Mouse (Mus musculus) limb, embryonic 14.5 days (tissue): ENCODE data around the gene C8g. TPM values are rescaled to one million over a fixed set of nuclear protein-coding genes. Genes with fewer than 3 reads are reported as not detected.

Experiments used
- ATAC-seq: fragments of 200-750 bp; cut with Nextera tagmentation; 2 replicates; pipeline ENCODE4 v1.8.0; 2017; ENCODE audit warnings: low read depth, moderate number of reproducible peaks, moderate TSS enrichment; ENCODE audit not compliant: low FRiP score
- DNase-seq: peaks from one replicate; pipeline ENCODE4 v3.0.0-alpha.2; 2015; ENCODE audit warnings: low spot score
- H3K27ac ChIP-seq: fragments of 300-500 bp; sonication (generic); replicated peaks from 2 replicates; pipeline ENCODE4 v1.5.1; 2014; ENCODE audit warnings: low read depth, mild to moderate bottlenecking, low read length, moderate library complexity, mixed read lengths
- H3K27me3 ChIP-seq: fragments of 300-500 bp; sonication (generic); 2 replicates; pipeline ENCODE4 v1.6.1; 2014; ENCODE audit warnings: low read length, mixed read lengths; ENCODE audit not compliant: control insufficient read depth, insufficient read depth
- H3K36me3 ChIP-seq: fragments of 300-500 bp; sonication (generic); 2 replicates; pipeline ENCODE4 v1.6.1; 2014; ENCODE audit warnings: mild to moderate bottlenecking, low read length, moderate library complexity, mixed read lengths; ENCODE audit not compliant: control insufficient read depth, insufficient read depth
- H3K4me1 ChIP-seq: fragments of 300-500 bp; sonication (generic); 2 replicates; pipeline ENCODE4 v1.6.1; 2014; ENCODE audit warnings: antibody characterized with exemption, low read length, mixed read lengths; ENCODE audit not compliant: control insufficient read depth, insufficient read depth
- H3K4me2 ChIP-seq: fragments of 300-500 bp; sonication (generic); replicated peaks from 2 replicates; pipeline ENCODE4 v1.6.1; 2014; ENCODE audit warnings: low read depth, mild to moderate bottlenecking, low read length, moderate library complexity; ENCODE audit not compliant: severe bottlenecking
- H3K4me3 ChIP-seq: fragments of 300-500 bp; sonication (generic); replicated peaks from 2 replicates; pipeline ENCODE4 v1.5.1; 2014; ENCODE audit warnings: low read length
- H3K9ac ChIP-seq: fragments of 300-500 bp; sonication (generic); 2 replicates; pipeline ENCODE4 v1.6.1; 2014; ENCODE audit warnings: mild to moderate bottlenecking, low read depth, low read length, moderate library complexity; ENCODE audit not compliant: severe bottlenecking
- H3K9me3 ChIP-seq: fragments of 300-500 bp; sonication (generic); 2 replicates; pipeline ENCODE4 v1.6.1; 2016; ENCODE audit warnings: low read length; ENCODE audit not compliant: control insufficient read depth
- POLR2A ChIP-seq: fragments of 200-500 bp; IDR thresholded peaks from 2 replicates; pipeline ENCODE4 v1.8.0; 2012; ENCODE audit warnings: inconsistent platforms, mild to moderate bottlenecking, moderate library complexity, borderline replicate concordance; ENCODE audit not compliant: insufficient read depth, insufficient read length; ENCODE audit errors: extremely low read depth
- WGBS: fragments of 180-500 bp; shearing (Covaris S2); extraction: QIAGEN DNeasy Blood & Tissue Kit; methylation state at CpG from one replicate; pipeline ENCODE4 v1.1.7; 2014; 5-methylcytosine and 5-hydroxymethylcytosine counted together
- polyA plus RNA-seq, 2 experiments: library from polyadenylated mRNA; depleted of rRNA in 1 of 2; stranded (reverse) in 1 of 2; unstranded in 1 of 2; fragments of >200 nt; fragmentation: Nextera tagmentation in 1 of 2; extraction: Ambion mirVana in 1 of 2; gene quantifications; 2 replicates each; pipeline versions ENCODE4 v1.2.1 to v1.2.3; 2012 to 2014

Gene C8g
- polyA plus RNA-seq, 2 experiments, result 4.2 to 4.4 TPM

- TF ChIP-seq POLR2A, result no peak
- no peaks in the 10 kb centered on the region for H3K27me3 ChIP-seq
- no peak for ATAC-seq
- H3K4me1 ChIP-seq, result no peaks in the 10 kb centered on the region
- H3K9ac ChIP-seq, result no peak overlapping the region
- DNase-seq, result no peak
- H3K4me2 ChIP-seq, result no peak overlapping the region
- H3K4me3 ChIP-seq, result no peak overlapping the region
- 87% methylated on average over 3 of the region's 3 CpGs for WGBS
- no peaks in the 10 kb centered on the region for H3K9me3 ChIP-seq
- peaks cover 79% of the 10 kb centered on the region for H3K36me3 ChIP-seq
- H3K27ac ChIP-seq, result no peak overlapping the region
These were observed 32.8 kb upstream of the C8g start for GRCm38 (mm10) chr2:25534178-25534865.

DNA sequence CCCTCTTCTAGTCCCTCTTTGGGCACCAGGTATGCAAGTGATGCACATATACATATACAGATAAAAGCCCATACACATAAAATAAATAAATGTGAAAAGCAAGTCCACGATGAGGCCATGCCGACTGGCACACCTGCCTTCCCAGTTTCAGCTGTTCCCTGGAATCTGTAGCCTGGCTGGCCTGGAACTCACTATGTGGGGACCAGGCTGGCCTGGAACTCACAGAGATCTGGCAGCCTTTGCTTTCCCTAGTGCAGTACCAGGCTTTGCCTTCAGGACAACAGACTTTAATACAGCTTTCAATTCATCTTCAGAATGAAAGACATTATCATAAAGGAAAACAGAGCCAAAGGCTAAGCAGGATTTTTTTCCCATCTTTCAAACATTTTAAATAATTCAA lies 32.2 kb upstream of the C8g start:
- H3K4me1 ChIP-seq, result no peaks in the 10 kb centered on the region
- no peak overlapping the region for H3K9ac ChIP-seq
- no peaks in the 10 kb centered on the region for H3K27me3 ChIP-seq
- no peaks in the 10 kb centered on the region for H3K9me3 ChIP-seq
- H3K4me2 ChIP-seq, result no peak overlapping the region
- TF ChIP-seq POLR2A, result no peak
- H3K4me3 ChIP-seq, result no peak overlapping the region
- ATAC-seq, result no peak
- no peak for DNase-seq
- H3K27ac ChIP-seq, result no peak overlapping the region
- 92% methylated on average over 2 of the region's 2 CpGs for WGBS
- H3K36me3 ChIP-seq, result peaks cover 81% of the 10 kb centered on the region

DNA sequence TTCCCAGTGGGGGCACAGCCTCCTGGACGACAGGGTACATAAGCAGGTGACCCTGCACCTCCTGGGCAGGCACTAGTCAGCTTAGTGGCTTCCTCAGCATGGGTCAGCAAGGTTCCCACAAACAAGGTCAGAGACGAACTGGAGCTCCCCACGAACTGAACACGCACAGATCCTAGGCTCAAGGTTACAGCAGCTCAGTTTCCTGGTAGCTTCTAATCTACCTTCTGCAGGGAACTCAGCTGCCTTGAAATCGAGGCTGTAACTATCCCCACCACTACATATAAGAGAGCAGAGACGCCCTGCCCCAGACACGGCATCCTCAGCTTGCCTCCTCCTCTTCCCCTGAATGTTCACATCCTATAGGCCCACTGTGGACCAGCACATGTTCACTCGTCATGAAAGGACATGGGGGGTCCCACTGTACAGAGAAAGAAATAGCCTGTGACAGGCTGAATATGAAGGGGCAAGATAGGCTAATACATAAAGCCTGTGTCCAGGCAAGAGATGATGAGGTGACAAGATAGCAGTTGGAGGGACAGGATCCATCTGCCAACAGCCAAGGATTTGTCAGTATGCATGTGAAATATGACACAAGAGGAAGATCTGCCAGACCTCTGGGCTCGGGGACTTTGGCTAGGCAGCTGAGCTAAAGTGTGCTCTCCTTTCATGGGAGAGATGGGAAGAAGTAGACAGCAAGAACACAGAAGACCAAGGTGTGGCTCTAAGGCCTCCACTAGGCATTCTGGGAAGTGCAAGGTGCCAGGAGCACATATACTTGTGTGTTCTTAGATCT lies 25.2 kb upstream of the C8g start:
- H3K4me1 ChIP-seq, result no peaks in the 10 kb centered on the region
- peaks cover 94% of the 10 kb centered on the region for H3K36me3 ChIP-seq
- ATAC-seq (no peak), DNase-seq (no peak)
- no peak overlapping the region for H3K27ac ChIP-seq
- H3K9ac ChIP-seq, result no peak overlapping the region
- H3K4me3 ChIP-seq, result no peak overlapping the region
- no peaks in the 10 kb centered on the region for H3K9me3 ChIP-seq
- no peaks in the 10 kb centered on the region for H3K27me3 ChIP-seq
- H3K4me2 ChIP-seq, result no peak overlapping the region
- TF ChIP-seq POLR2A, result no peak
- WGBS, result 84% methylated on average over 9 of the region's 9 CpGs

DNA sequence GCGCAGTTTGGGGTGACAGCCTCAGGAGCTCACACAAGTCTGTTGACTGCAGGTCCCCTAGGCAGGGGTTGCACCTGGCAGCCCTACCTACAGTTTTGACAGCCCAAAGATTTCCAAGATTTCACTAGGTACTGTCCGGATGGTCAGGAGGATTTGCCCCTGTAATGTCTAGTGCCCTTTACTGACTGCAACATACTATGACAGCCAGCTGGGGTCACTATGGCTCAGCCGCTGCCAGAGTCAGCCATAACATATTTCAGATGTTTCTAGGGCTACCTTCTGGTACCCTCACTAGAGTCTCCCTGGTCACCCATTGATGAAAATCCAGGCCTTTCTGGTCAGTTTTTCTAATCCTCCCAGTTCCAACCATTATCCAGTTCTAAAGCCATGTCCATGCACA lies 8.4 kb upstream of the C8g start:
- TF ChIP-seq POLR2A, result no peak
- Histone ChIP-seq H3K4me3 (no peak overlapping the region), H3K36me3 (peaks cover 15% of the 10 kb centered on the region), H3K9me3 (no peaks in the 10 kb centered on the region), H3K4me1 (no peaks in the 10 kb centered on the region), H3K27me3 (no peaks in the 10 kb centered on the region), H3K9ac (no peak overlapping the region), H3K27ac (no peak overlapping the region), H3K4me2 (no peak overlapping the region)
- DNase-seq (no peak), ATAC-seq (no peak)
- 58% methylated on average over 3 of the region's 3 CpGs for WGBS

DNA sequence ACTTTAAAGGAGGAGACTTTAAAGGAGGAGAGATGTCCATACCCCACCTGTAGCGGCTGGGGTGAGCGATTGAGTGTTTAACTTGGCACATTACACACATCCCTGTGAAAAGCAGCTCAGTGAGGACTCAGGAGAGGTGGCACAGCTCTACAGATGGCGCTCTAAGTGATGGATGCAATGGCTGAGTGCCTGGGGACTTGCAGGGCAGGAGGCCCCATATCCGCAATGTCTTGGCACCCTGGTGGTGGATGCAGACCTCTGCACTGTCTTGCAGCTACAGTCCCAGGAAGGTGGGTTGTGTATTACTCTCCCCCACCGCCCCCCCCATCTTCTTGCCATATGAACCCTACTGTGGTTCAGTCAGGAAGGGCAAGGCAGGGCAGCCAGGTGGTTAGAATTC lies 5.4 kb upstream of the C8g start:
- 26% methylated on average over 5 of the region's 5 CpGs for WGBS
- no peak for DNase-seq
- no peak for ATAC-seq

More for the DNA sequence above, 5.4 kb upstream of the C8g start:
- H3K9me3 ChIP-seq, result no peaks in the 10 kb centered on the region
- no peak overlapping the region for H3K4me2 ChIP-seq
- peaks cover under 1% of the 10 kb centered on the region; the same call in 1 of the 2 replicates for H3K4me1 ChIP-seq
- no peak overlapping the region for H3K9ac ChIP-seq
- H3K36me3 ChIP-seq, result peaks cover 39% of the 10 kb centered on the region
- no peak for TF ChIP-seq POLR2A
- H3K27ac ChIP-seq, result no peak overlapping the region
- H3K27me3 ChIP-seq, result no peaks in the 10 kb centered on the region
- no peak overlapping the region for H3K4me3 ChIP-seq
